Mouse (Mus musculus) testis, adult 2 months (tissue): ENCODE results near the gene Cib2.

Source experiments
- CTCF ChIP-seq: fragments of 200-500 bp; IDR thresholded peaks from 2 replicates; pipeline ENCODE4 v1.5.1; 2012; ENCODE audit warnings: low read depth, mild to moderate bottlenecking, inconsistent platforms, low read length, moderate library complexity; ENCODE audit not compliant: control insufficient read depth, insufficient read depth, insufficient replicate concordance
- POLR2A ChIP-seq: fragments of 200-500 bp; IDR thresholded peaks from 2 replicates; pipeline ENCODE4 v1.6.1; 2012; ENCODE audit warnings: low read depth, mild to moderate bottlenecking, inconsistent platforms, low read length, moderate library complexity; ENCODE audit not compliant: control insufficient read depth

DNA sequence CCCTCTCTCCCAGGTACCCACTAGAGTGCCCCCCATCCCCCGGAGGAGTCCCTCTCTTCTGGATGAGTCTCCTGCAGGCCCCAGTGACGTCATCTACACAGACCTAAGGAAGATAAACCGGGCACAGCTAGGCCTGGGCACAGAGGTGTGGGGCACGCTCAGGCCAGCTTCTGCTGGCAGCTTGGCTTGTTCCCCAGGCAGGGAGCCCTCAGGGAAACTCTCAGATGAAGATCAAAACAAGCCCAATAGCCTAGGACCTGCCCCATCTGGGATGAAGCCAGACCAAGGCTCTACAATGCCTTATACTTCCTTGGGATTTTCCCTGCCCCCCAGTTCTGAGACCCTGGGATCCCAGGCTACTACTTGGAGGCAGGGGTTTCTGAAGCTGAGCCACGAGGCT, 19.2 kb downstream of the Cib2 start:
- no peak for TF ChIP-seq CTCF
- TF ChIP-seq POLR2A: no peak
